Mouse (Mus musculus) myocyte (in vitro differentiated cells): ENCODE data around the gene Mfap5. TPM values are rescaled to one million over a fixed set of nuclear protein-coding genes. Genes with fewer than 3 reads are reported as not detected.
A peak's percentile ranks its signal among the peaks of the same experiment; 100 is the strongest.
"Not testable (repeated sequence)": the region's sequence is repeated elsewhere in the genome, so short reads cannot be mapped to it uniquely, and the experiment has no call there.

Source experiments
- H3K27me3 ChIP-seq: one replicate; pipeline ENCODE4 v1.6.1; 2011; ENCODE audit not compliant: control insufficient read depth, insufficient read depth, insufficient read length
- H3K36me3 ChIP-seq: one replicate; pipeline ENCODE4 v1.6.1; 2011; ENCODE audit not compliant: control insufficient read depth, insufficient read depth
- H3K4me2 ChIP-seq: one replicate; pipeline ENCODE4 v1.6.1; 2011; ENCODE audit warnings: low read depth, control low read depth
- H3K4me3 ChIP-seq: one replicate; pipeline ENCODE4 v1.5.1; 2011; ENCODE audit warnings: mild to moderate bottlenecking, control low read depth, moderate library complexity
- H3K79me2 ChIP-seq: one replicate; pipeline ENCODE4 v1.6.1; 2011; ENCODE audit not compliant: control insufficient read depth, insufficient read depth
- H3ac ChIP-seq: one replicate; pipeline ENCODE4 v1.6.1; 2011; ENCODE audit not compliant: control insufficient read depth, insufficient read length
- CEBPB ChIP-seq: IDR thresholded peaks from 2 replicates; pipeline ENCODE4 v1.6.1; 2011; ENCODE audit warnings: mild to moderate bottlenecking, moderate library complexity; ENCODE audit not compliant: poor library complexity, insufficient read depth, severe bottlenecking
- E2F4 ChIP-seq: IDR thresholded peaks from one replicate; pipeline ENCODE4 v1.6.1; 2011; ENCODE audit warnings: mild to moderate bottlenecking, control low read depth, moderate library complexity; ENCODE audit not compliant: insufficient read depth
- MAX ChIP-seq: IDR thresholded peaks from one replicate; pipeline ENCODE4 v1.6.1; 2011; ENCODE audit warnings: low read depth, mild to moderate bottlenecking, control low read depth
- MYOD1 ChIP-seq, 3 experiments: IDR thresholded peaks; one replicate each; pipeline ENCODE4 v1.6.1; 2011; ENCODE audit warnings: control low read depth in 2 of 3, low read depth in 2 of 3, mild to moderate bottlenecking in 2 of 3, moderate library complexity in 1 of 3; ENCODE audit not compliant: insufficient read length in 2 of 3, control insufficient read depth in 1 of 3
- MYOG ChIP-seq, 3 experiments: IDR thresholded peaks; one replicate each; pipeline ENCODE4 v1.6.1; 2011; ENCODE audit warnings: control low read depth in 2 of 3, low read depth in 2 of 3, mild to moderate bottlenecking in 2 of 3; ENCODE audit not compliant: insufficient read length in 2 of 3, control insufficient read depth in 1 of 3, insufficient read depth in 1 of 3
- POLR2A ChIP-seq: IDR thresholded peaks from one replicate; pipeline ENCODE4 v1.6.1; 2011; ENCODE audit warnings: low read depth, mild to moderate bottlenecking, control low read depth, moderate library complexity; ENCODE audit not compliant: insufficient read length
- POLR2AphosphoS2 ChIP-seq: IDR thresholded peaks from one replicate; pipeline ENCODE4 v1.6.1; 2011; ENCODE audit warnings: low read depth, control low read depth; ENCODE audit not compliant: insufficient read length
- REST ChIP-seq: IDR thresholded peaks from one replicate; pipeline ENCODE4 v1.6.1; 2011; ENCODE audit warnings: mild to moderate bottlenecking, control low read depth, moderate library complexity; ENCODE audit not compliant: insufficient read depth, insufficient read length
- SRF ChIP-seq: IDR thresholded peaks from one replicate; pipeline ENCODE4 v1.6.1; 2011; ENCODE audit warnings: low read depth; ENCODE audit not compliant: control insufficient read depth, insufficient read length
- TCF12 ChIP-seq: IDR thresholded peaks from one replicate; pipeline ENCODE4 v1.6.1; 2011; ENCODE audit warnings: mild to moderate bottlenecking, control low read depth; ENCODE audit not compliant: poor library complexity, insufficient read depth, severe bottlenecking
- TCF3 ChIP-seq: IDR thresholded peaks from one replicate; pipeline ENCODE4 v1.6.1; 2011; ENCODE audit warnings: low read depth, control low read depth; ENCODE audit not compliant: insufficient read length
- USF1 ChIP-seq: IDR thresholded peaks from one replicate; pipeline ENCODE4 v1.6.1; 2011; ENCODE audit warnings: low read depth, mild to moderate bottlenecking, control low read depth, moderate library complexity
- polyA plus RNA-seq: library from polyadenylated mRNA; unstranded; fragments of >200 nt; fragmentation: generic; extraction: Trizol; gene quantifications from one replicate; pipeline ENCODE4 v1.2.1, GENCODE M21; 2012; ENCODE audit warnings: missing spikeins

Gene Mfap5
- polyA plus RNA-seq, 1 experiment, result 0.98 TPM

- TF ChIP-seq POLR2A (no peak), E2F4 (no peak), TCF12 (no peak), REST (no peak), MAX (no peak), TCF3 (no peak), MYOG (IDR thresholded peaks at IDR 0.05; ENCODE audit: control insufficient read depth in 1 of 3, insufficient read depth in 1 of 3, insufficient read length in 2 of 3, low read depth in 2 of 3) (no peak), POLR2AphosphoS2 (no peak), SRF (no peak), USF1 (no peak), CEBPB (no peak), MYOD1 (IDR thresholded peaks at IDR 0.05; ENCODE audit: control insufficient read depth in 1 of 3, insufficient read length in 2 of 3, low read depth in 2 of 3) (no peak)
- Histone ChIP-seq H3K27me3 (no peaks in the 10 kb centered on the region), H3K4me2 (no peak overlapping the region), H3K4me3 (no peak overlapping the region), H3K79me2 (no peaks in the 10 kb centered on the region), H3K36me3 (no peaks in the 10 kb centered on the region), H3ac (no peak overlapping the region)
Measured at GRCm38 (mm10) chr6:122534032-122534431, 28.4 kb downstream of the Mfap5 start.

DNA sequence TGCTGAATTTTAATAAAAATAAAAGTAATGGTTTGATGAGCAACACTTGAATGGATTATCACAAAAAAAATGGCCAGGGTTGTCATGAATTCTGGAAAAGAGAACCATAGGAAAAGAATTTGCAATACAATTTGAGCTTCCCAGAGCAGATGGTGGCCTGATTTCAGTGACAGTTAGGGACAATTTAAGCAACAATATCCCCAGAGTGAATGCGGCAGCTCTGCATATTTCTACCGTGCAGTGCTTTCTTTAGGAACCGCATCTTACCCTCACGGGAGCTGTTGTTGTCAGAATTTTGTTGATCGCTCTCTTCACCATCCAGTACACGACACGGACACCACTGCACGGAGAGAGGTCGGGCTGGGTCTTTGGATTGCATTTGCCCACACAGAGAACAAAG is 33.9 kb downstream of the Mfap5 start:
- Histone ChIP-seq H3K4me3 (no peak overlapping the region), H3K36me3 (no peaks in the 10 kb centered on the region)
- TF ChIP-seq E2F4, result no peak
- no peak for TF ChIP-seq MYOG (IDR thresholded peaks at IDR 0.05; ENCODE audit: control insufficient read depth in 1 of 3, insufficient read depth in 1 of 3, insufficient read length in 2 of 3, low read depth in 2 of 3)
- TF ChIP-seq REST, result no peak
- TF ChIP-seq TCF3, result no peak
- no peak for TF ChIP-seq POLR2A
- no peak for TF ChIP-seq USF1
- no peak for TF ChIP-seq POLR2AphosphoS2
- TF ChIP-seq CEBPB, result no peak
- no peak for TF ChIP-seq MAX
- TF ChIP-seq SRF, result no peak
- no peak for TF ChIP-seq MYOD1 (IDR thresholded peaks at IDR 0.05; ENCODE audit: control insufficient read depth in 1 of 3, insufficient read length in 2 of 3, low read depth in 2 of 3)
- TF ChIP-seq TCF12, result no peak

DNA sequence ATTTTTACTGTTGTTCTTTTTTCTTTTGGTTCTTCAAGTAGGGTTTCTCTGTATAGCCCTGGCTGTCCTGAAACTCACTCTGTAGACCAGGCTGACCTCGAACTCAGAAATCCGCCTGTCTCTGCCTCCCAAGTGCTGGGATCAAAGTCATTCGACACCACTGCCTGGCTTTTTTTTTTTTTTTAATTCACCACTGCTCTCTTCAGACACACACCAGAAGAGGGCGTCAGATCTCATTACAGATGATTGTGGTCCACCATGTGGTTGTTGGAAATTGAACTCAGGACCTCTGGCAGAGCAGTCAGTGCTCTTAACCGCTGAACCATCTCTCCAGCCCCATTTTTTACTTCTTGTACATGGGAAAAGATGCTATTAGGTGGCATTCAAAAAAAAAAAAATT is 36.8 kb downstream of the Mfap5 start:
- not testable (repeated sequence) for H3K79me2 ChIP-seq, H3K4me3 ChIP-seq, H3K4me2 ChIP-seq, H3K27me3 ChIP-seq, H3ac ChIP-seq, H3K36me3 ChIP-seq

More for the DNA sequence above, 33.9 kb downstream of the Mfap5 start:
- Histone ChIP-seq H3ac (no peak overlapping the region), H3K4me2 (no peak overlapping the region), H3K27me3 (no peaks in the 10 kb centered on the region), H3K79me2 (no peaks in the 10 kb centered on the region)

DNA sequence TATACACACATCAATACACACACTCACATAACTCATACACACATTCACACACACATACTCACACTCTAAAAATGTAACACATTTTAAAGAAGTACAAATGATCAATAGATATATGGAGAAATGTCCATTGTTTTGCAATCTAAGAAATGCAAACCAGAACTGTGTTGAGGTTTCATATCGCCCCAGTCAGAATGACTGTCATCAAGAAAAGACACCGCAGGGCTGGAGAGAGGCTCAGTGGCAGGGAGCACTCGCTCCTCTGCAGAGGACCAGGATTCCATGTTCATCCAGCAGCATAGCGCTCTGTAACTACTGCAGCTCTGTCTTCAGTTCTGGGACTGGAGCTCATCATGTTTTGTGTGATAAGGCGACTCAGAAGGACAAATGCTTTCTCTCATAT is 37.9 kb downstream of the Mfap5 start:
- no peaks in the 10 kb centered on the region for H3K36me3 ChIP-seq
- H3K4me2 ChIP-seq, result no peak overlapping the region
- no peak overlapping the region for H3ac ChIP-seq
- TF ChIP-seq POLR2A (no peak), TCF3 (no peak), TCF12 (no peak), CEBPB (no peak), USF1 (no peak)
- no peak overlapping the region for H3K4me3 ChIP-seq
- H3K79me2 ChIP-seq, result no peaks in the 10 kb centered on the region
- no peaks in the 10 kb centered on the region for H3K27me3 ChIP-seq

DNA sequence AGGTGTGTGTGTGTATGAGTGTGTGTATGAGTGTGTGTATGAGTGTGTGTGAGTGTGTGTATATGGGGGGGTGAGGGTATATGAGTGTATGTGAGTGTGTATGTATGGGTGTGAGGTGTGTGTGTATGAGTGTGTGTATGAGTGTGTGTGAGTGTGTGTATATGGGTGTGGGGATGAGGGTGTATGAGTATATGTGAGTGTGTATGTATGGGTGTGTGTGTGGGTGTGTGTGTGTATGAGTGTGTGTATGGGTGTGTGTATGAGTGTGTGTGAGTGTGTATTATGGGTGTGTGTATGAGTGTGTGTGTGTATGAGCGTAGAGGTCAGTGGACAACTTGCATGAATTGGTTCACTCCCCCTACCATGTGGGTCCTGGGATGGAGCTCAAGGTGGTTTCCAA is 39.0 kb downstream of the Mfap5 start:
- Histone ChIP-seq H3K79me2 (no peaks in the 10 kb centered on the region), H3K4me2 (peak overlapping the region; percentile 35), H3K4me3 (no peak overlapping the region), H3K36me3 (no peaks in the 10 kb centered on the region), H3ac (no peak overlapping the region), H3K27me3 (no peaks in the 10 kb centered on the region)
- TF ChIP-seq POLR2A (no peak), MYOG (IDR thresholded peaks at IDR 0.05; ENCODE audit: control insufficient read depth in 1 of 3, insufficient read depth in 1 of 3, insufficient read length in 2 of 3, low read depth in 2 of 3) (no peak), POLR2AphosphoS2 (no peak), REST (no peak), CEBPB (no peak), MAX (no peak), SRF (no peak), MYOD1 (IDR thresholded peaks at IDR 0.05; ENCODE audit: control insufficient read depth in 1 of 3, insufficient read length in 2 of 3, low read depth in 2 of 3) (no peak), TCF3 (no peak)
